Mouse (Mus musculus) c-Kit-negative CD71-positive TER-119-positive erythroid progenitor cells, embryonic 14.5 days (primary cell): ENCODE data around the gene Tada1.
A peak's percentile ranks its signal among the peaks of the same experiment; 100 is the strongest.

Experiments used
- DNase-seq: peaks from one replicate; pipeline ENCODE4 v3.0.0-alpha.2; 2013; ENCODE audit warnings: low read depth, low spot score

Gene Tada1

GRCm38 (mm10) chr1:166379013-166379629 is at the start of gene Tada1:
Tada1 (plus strand) TSS chr1:166379097.
- DNase-seq, result peak; percentile 72

DNA sequence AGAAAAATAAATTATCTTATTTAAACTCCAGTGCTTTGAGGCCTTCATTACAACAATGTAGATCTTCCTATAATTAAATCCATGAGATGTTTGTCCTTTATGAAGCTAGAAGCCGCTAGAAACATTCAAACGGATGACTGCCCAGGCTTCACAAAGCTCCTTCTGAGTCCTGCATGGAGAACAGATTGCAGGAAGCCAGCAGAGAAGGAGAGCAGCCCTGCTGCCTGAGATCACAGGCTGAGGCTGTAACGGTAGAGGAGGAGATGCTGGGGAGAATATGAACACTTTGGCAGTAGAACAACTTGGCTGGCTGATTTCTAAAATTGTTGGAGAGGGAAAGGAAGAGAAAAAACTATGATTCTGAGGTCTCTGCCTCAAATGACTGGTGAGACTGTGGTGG is 48.1 kb upstream of the Tada1 start:
- DNase-seq, result no peak

- no peak for DNase-seq
Measured at GRCm38 (mm10) chr1:166339110-166339509, 39.8 kb upstream of the Tada1 start.

GRCm38 (mm10) chr1:166342060-166342459 is 36.8 kb upstream of the Tada1 start:
- no peak for DNase-seq

DNA sequence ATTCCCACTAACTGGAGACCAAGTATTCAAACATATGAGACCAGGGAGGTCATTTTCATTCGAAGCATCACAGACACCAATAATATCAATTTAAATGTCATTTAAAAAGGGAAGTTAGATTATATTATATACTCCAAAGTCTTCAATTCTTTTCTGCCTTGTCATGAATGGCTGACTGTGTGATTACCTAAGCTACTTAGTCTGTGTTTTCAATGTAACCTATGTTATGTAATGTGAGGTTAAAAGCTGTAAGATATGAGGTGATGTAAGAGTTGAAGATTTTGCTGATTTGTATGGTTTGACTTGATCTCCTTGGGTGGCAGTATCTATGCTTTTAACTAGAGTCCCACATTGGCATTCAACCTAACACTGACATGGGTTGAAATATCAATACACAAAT is 36.4 kb upstream of the Tada1 start:
- DNase-seq, result no peak

GRCm38 (mm10) chr1:166343586-166343985 is 35.3 kb upstream of the Tada1 start:
- no peak for DNase-seq

DNA sequence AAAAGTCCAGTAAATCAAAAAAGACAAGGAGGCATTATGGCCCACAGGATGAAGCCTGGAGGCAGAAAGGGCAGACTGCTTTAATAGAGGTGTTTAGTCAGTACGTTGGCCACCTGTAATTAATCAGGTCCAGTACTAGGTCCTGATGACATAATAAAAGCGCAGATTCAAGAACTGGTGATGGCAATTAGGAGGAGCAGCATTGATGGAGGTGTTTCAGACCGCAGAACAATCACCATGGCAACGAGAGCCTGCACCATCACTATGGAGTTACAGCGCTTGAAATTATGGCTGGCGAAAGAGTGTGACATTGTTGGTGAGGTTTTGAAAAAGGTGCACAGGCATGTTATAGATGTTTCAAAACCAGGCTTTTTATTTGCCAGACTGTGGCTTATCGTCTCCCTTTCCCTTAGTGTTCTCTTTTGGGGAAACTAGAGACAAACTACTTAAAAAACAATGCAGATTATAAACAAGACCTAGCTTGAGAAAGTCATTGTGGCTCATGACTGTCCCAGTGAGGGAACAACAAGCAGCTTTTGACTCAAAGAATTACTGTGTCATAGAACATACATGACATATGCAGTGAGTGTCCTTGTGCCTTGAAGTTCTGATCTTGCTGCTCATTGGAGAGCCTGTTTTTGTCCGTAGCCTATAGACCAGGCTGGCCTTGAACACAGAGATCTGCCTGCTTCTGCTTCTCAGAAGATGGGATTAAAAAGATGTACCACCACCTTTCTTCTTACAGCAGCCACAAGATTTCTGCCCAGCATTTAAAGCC is 34.4 kb upstream of the Tada1 start:
- DNase-seq, result no peak

DNA sequence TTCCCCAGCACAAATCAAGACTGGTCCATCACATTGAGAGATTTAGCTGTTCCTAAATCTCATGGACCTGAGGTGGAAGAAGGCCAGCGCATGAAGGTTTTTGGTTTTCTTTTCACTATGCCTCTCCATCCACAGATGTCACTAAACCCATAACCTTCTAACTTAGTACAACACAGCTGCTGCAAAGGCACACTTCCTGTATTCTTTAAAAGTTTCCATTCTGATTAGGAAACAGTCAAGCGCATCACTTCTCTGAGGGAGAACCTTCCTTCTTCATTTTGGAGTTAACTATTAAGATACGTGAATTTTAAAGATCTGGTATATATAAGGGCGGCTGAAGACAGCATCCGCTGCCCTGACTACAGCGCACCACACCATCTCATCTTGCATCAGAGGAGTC is 33.3 kb upstream of the Tada1 start:
- no peak for DNase-seq

DNA sequence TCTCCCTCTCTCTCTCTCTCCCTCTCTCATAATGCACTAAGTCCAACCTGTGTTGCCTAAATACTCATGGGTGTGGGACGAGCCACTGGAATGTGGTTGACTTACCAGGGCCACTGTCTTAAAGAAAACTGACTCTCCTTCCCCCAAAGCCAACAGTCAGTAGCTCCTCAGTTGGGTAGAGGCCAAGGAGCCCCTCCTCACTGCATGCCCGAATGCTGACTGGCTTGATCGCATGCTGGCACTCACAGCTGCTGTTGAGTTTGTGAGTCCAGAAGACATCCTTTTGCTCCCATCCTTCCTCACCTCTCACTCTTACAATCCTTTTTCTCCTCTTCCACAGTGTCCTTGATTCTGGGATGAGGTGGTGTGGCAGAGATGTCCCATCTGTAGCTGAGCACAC is 32.0 kb upstream of the Tada1 start:
- DNase-seq, result no peak

GRCm38 (mm10) chr1:166349341-166349740 is 29.6 kb upstream of the Tada1 start:
- DNase-seq, result no peak

DNA sequence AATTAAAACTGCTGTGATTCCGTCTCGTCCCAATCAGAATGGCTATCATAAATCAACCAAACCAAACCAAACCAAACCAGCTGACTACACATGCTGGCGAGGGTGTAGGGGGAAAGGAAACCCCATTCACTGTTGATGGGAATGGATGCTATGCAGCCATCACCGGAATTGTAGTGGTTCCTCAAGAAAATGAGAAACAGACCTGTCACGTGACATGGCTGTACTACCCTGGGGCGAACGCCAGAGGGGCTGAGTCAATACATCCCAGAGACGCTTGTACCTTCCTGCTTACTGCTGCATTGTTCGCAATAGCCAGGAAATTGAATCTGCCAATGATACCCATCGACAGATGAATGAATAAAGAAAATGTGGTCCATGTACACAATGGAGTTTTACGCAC is 29.1 kb upstream of the Tada1 start:
- DNase-seq, result no peak

GRCm38 (mm10) chr1:166360157-166360855 is 18.6 kb upstream of the Tada1 start:
- peak; percentile 3 for DNase-seq

DNA sequence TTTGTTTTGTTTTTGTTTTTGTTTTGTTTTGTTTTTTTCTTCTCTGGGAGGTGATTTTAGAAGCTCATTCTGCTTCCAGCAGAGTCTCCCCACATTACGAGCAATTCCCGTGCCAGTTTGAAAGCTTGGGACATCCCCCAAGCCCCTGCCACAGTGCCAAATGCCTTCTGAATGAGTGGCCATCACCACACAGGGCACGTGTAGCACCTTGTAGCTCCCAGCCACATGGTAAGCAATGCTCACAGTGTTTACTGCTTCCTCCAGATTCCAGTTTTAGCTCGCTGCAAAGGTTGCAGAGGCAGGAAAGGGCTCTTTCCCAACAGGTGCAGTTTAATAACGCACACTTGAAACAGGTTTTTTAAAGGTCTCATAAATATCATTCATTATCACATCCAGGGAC is 18.0 kb upstream of the Tada1 start:
- no peak for DNase-seq

GRCm38 (mm10) chr1:166361842-166362241 is 17.1 kb upstream of the Tada1 start:
- DNase-seq, result no peak

GRCm38 (mm10) chr1:166362659-166363058 is 16.2 kb upstream of the Tada1 start:
- DNase-seq, result no peak

DNA sequence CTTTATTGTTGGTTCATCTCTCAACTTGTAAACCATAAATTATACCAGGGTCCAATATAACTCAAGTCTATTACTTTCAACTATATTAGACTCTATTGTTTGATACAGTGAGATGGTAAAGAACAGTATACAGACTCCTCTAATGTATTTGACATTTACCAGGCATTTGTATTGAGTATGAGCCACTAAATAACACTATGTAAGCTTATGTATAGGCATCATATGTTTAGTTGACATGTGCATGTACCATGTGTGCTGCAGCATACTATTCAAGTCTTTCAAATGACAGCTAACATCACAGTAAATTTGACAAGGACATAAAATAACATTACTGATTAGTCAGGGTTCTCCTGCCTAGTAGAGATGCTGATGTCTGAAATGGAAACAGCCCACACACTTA is 15.8 kb upstream of the Tada1 start:
- DNase-seq, result no peak

DNA sequence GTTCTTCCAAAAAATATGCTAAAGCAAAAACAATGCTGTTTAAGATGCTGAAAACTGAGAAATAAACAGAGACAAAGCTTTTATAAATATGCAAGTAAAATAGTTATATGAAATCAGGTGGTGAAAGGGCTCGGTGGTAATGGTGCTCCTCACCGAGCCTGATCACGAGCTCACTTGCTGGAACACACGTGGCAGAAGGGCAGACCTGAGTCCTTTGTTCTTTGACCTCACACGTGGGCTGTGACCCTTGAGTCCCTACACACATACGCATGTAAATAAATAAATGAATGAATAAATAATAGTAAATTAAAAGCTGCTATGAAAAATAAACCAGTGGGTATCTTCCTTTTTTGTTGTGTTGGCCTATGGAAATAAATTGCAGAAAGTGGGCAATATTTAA is 1.7 kb upstream of the Tada1 start:
- no peak for DNase-seq

DNA sequence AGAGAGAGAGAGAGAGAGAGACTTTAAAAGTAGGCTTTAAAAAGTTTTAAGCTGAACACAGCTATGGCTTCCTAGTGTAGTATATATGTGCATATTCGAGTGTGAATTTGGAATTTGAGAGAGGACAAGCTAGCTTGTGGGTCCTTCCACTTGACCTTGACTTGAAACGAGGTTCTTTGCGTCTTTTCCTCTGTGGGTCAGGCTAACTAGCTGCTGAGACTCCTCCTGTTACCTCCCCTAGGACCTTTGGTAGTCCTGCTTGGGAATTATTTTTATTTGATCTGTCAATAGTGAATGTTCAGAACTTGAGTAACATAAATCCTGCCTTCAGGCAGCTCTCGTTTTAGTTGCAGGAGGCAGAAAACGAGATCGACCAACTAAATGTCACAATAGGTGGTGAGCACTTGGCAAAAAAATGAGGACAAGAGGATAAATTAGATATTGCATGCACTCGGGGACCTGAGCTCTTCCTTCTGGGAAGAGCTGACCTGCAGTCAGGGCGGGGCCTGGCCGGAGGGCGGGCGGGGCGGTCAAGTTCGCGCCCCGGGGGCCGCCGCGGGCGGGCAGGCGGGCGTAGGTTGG is 375 bp upstream of the Tada1 start:
- DNase-seq, result no peak

- DNase-seq, result peak; percentile 44
Measured at GRCm38 (mm10) chr1:166379630-166380231, 834 bp downstream of the Tada1 start.

- no peak for DNase-seq
Measured at GRCm38 (mm10) chr1:166381336-166381735, 2.4 kb downstream of the Tada1 start.

- no peak for DNase-seq
Measured at GRCm38 (mm10) chr1:166381821-166382220, 2.9 kb downstream of the Tada1 start.

DNA sequence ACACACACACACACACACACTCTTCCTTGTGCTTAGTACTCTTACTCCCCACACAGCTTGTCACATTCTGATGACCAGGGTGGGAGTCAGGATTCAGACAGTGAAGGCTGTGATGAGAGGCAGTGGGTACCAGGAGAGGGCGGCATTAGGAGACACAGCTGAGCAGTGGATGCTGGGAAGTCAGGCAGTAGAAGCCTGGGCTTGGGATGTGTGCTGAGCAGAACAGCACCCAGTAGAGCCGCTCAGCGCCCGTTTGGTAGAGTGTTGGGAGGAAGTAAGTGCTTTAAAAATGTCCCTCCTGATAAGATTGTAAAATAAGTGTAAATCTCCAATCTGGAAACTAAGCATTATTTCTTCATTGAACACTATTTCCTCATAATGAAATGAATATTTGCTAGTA is 3.7 kb downstream of the Tada1 start:
- DNase-seq, result no peak
